Mouse (Mus musculus) ES-E14 (cell line): ENCODE data around the gene Slain2.

ENCODE experiments used
- CHD2 ChIP-seq: IDR thresholded peaks from 2 replicates; pipeline ENCODE4 v1.6.1; 2014; ENCODE audit warnings: mild to moderate bottlenecking, low read depth, low read length, inconsistent platforms
- HCFC1 ChIP-seq: IDR thresholded peaks from 2 replicates; pipeline ENCODE4 v1.6.1; 2012; ENCODE audit warnings: low read length, inconsistent platforms, borderline replicate concordance; ENCODE audit not compliant: insufficient read depth
- MAFK ChIP-seq: IDR thresholded peaks from 2 replicates; pipeline ENCODE4 v1.6.1; 2014; ENCODE audit warnings: mild to moderate bottlenecking, low read depth, low read length, inconsistent platforms; ENCODE audit not compliant: insufficient read depth
- ZNF384 ChIP-seq: IDR thresholded peaks from 2 replicates; pipeline ENCODE4 v1.6.1; 2012; ENCODE audit warnings: low read depth, low read length, inconsistent platforms

DNA sequence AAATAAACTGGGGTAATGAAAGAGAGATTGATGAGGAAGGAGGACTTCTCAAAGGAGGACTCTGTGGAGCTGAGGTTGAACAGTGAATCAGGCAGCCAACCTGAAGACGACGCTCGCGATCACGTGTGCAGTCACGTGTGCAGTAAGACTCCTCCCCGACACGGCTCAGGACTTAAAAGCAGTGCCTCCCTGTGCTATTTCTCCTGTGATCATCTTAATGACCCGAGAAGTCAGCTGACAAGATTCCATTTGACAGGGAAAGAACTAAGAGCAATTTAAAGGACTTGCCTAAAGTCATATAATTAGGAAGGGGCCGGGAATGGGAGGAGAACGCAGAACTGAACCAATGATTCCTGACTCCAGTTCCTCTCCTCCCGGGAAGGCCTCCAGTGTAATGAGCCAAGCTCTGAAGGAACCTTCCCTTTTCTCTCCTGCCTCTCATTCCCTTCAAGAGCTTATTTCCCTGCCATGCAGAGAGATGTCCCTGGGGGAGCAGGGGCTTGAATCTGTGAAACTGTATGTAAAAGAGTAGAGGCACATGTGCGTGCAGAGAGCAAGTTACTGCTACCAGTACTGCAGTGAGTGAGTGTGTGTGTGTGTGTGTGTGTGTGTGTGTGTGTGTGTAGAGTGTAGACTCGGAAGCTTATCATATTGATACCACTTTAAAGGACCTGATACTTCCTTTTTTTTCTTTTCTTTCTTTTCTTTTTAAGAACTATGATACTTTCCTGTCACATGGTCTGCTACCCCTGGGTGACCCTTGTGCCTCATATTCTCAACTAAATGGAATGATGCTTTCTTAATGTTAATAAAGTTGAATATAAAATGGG is 44.1 kb upstream of the Slain2 start:
- TF ChIP-seq MAFK (no peak), HCFC1 (no peak), ZNF384 (no peak), CHD2 (no peak)
